Mouse (Mus musculus) intestine, embryonic 15.5 days (tissue): ENCODE measurements around the gene Coq2. TPM values are rescaled to one million over a fixed set of nuclear protein-coding genes. Genes with fewer than 3 reads are reported as not detected.

Source experiments
- ATAC-seq: fragments of 200-750 bp; cut with Nextera tagmentation; 2 replicates; pipeline ENCODE4 v1.8.0; 2017; ENCODE audit warnings: moderate TSS enrichment, moderate library complexity
- H3K27ac ChIP-seq: fragments of 300-500 bp; sonication (generic); 2 replicates; pipeline ENCODE4 v1.5.1; 2015; ENCODE audit warnings: mild to moderate bottlenecking, inconsistent platforms
- H3K27me3 ChIP-seq: fragments of 300-500 bp; sonication (generic); replicated peaks from 2 replicates; pipeline ENCODE4 v1.6.1; 2015; ENCODE audit warnings: inconsistent platforms
- H3K36me3 ChIP-seq: fragments of 300-500 bp; sonication (generic); 2 replicates; pipeline ENCODE4 v1.6.1; 2015; ENCODE audit warnings: inconsistent platforms
- H3K4me1 ChIP-seq: fragments of 300-500 bp; sonication (generic); replicated peaks from 2 replicates; pipeline ENCODE4 v1.6.1; 2015; ENCODE audit warnings: inconsistent platforms
- H3K4me2 ChIP-seq: fragments of 300-500 bp; sonication (generic); replicated peaks from 2 replicates; pipeline ENCODE4 v1.6.1; 2015; ENCODE audit warnings: mild to moderate bottlenecking, inconsistent platforms
- H3K4me3 ChIP-seq: fragments of 300-500 bp; sonication (generic); replicated peaks from 2 replicates; pipeline ENCODE4 v1.5.1; 2015; ENCODE audit warnings: inconsistent platforms
- H3K9ac ChIP-seq: fragments of 300-500 bp; sonication (generic); 2 replicates; pipeline ENCODE4 v1.6.1; 2015; ENCODE audit warnings: inconsistent platforms
- H3K9me3 ChIP-seq: fragments of 300-500 bp; sonication (generic); 2 replicates; pipeline ENCODE4 v1.6.1; 2016; ENCODE audit warnings: inconsistent platforms
- WGBS: fragments of 180-500 bp; shearing (Covaris S2); methylation state at CpG from one replicate; pipeline ENCODE4 v1.1.7; 2015; 5-methylcytosine and 5-hydroxymethylcytosine counted together
- polyA plus RNA-seq: library from polyadenylated mRNA; unstranded; fragments of >200 nt; fragmentation: Nextera tagmentation; extraction: Ambion mirVana; gene quantifications from 2 replicates; pipeline ENCODE4 v1.2.1, GENCODE M21; 2015

The Coq2 gene
- polyA plus RNA-seq, 1 experiment from 2014 or later: 67.6 TPM

DNA sequence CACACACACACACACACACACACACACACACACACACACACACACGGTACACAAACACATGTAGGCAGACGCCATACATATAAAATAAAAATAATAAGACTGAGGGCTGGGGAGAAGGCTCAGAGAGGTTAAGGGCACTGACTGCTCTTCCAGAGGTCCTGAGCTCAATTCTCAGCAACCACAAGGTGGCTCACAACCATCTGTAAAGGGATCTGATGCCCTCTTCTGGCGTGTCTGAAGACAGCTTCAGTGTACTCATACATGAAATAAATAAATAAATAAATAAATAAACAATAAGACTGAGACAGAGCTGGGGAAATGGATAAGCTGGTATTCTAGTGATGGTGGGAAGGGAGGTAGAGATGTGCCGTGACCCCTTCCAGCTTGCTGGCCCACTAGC, 10.7 kb upstream of the Coq2 start:
- Histone ChIP-seq H3K4me2 (no peak overlapping the region), H3K4me1 (no peaks in the 10 kb centered on the region), H3K4me3 (no peak overlapping the region), H3K27ac (no peak overlapping the region), H3K36me3 (no peaks in the 10 kb centered on the region), H3K9me3 (no peaks in the 10 kb centered on the region), H3K27me3 (no peaks in the 10 kb centered on the region), H3K9ac (no peak overlapping the region)
- 65% methylated on average over 4 of the region's 4 CpGs for WGBS
- ATAC-seq: no peak

DNA sequence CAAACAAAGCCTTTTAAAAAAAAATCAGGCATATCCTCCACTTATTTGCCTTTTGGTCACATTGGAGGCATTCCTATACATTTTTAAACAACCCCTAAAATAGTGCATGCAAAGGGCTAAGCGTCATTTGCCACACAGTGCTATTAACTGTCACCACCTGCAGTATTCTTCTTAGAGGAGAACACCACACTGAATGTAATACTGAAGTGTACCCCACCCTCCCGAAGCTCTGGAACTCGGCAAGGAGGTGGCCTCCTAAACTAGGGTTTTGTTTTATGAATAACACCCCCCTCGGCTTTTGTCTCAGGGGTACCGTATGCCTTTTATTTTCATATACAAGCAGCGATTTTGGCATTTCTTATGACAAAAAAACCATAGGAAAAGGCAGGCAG, 5.6 kb upstream of the Coq2 start:
- no peak overlapping the region for H3K9ac ChIP-seq
- H3K9me3 ChIP-seq: no peaks in the 10 kb centered on the region
- ATAC-seq: no peak
- H3K4me2 ChIP-seq: no peak overlapping the region
- H3K4me3 ChIP-seq: no peak overlapping the region
- no peak overlapping the region for H3K27ac ChIP-seq
- H3K4me1 ChIP-seq: no peaks in the 10 kb centered on the region
- H3K27me3 ChIP-seq: no peaks in the 10 kb centered on the region
- WGBS: 82% methylated on average over 6 of the region's 6 CpGs
- H3K36me3 ChIP-seq: no peaks in the 10 kb centered on the region

DNA sequence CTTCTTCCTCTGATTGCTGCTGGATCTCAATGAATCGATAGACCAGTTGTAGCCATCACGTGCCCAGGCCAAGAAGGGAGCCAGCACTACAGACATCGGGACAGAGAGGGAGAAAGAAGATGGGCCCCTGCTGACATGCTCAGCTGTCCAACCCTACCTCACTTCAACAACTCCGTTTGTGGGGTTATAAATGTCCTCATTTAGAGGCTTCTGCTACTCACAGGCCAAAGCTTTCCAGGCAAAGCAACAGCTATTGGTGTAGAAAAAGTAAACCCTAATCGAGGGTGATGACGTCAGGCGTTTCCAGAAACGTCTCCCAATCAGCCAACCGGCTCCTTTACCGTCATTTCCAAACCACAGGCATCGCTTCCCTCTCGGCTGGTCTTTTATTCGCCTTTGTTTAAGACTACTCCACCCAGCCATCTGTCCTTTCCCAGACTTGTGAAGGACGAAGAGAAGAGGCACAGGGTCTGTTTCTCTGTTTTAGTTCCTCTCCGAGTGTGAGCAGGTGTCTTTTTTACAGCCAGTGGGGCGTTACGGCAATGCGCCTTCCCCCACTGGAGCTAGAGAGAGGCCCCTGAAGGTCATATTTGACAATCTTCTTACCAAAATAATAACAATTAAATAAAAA, 5.1 kb upstream of the Coq2 start:
- ATAC-seq: no peak
- Histone ChIP-seq H3K9ac (no peak overlapping the region), H3K9me3 (no peaks in the 10 kb centered on the region), H3K4me1 (no peaks in the 10 kb centered on the region), H3K27ac (no peak overlapping the region), H3K27me3 (no peaks in the 10 kb centered on the region), H3K4me2 (no peak overlapping the region), H3K4me3 (no peak overlapping the region), H3K36me3 (no peaks in the 10 kb centered on the region)
- 71% methylated on average over 18 of the region's 18 CpGs for WGBS

DNA sequence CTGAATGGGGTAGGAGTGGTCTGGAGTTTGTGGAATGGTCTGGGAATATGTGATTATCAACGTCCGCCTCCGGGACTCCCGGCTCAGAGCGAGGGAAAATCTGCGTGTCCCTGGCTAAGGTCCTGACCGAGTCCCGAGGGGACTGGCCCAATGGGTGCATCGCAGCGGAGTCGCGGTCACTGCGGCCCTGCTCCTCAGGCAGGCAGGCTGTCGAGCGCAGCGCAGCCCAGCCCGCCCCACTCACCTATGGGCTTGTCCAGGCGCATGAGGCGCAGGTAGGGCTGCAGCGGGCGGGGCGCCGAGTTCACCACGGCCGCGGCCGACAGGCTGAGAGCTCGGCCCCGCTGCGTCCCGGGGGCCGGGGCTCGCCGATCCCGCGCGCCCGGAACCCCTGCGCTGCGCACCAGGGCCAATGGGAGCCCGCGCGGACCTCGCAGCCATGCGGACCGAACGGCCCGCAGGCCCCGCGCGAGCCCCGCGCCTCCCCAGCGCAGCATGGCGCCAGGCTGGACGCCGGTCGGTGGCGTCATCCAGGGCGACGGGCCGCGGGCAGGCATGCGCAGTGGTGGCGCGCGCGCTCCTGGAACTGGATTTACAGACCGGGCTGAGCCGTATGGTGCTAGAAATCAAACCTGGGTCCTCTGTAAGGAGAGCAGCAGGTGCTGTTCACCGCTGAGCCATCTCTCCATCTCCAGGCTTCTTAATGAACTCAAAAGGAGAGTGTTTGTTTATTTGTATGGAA, 1.0 kb downstream of the Coq2 start:
- Histone ChIP-seq H3K9me3 (no peaks in the 10 kb centered on the region), H3K4me3 (peak overlapping the region; percentile 77), H3K4me1 (peaks cover 21% of the 10 kb centered on the region; the same call in 1 of the 2 replicates), H3K9ac (peak overlapping the region; percentile 93), H3K27me3 (no peaks in the 10 kb centered on the region), H3K4me2 (peak overlapping the region; percentile 72), H3K27ac (peak overlapping the region; percentile 84), H3K36me3 (no peaks in the 10 kb centered on the region)
- ATAC-seq: peak; percentile 97
- WGBS: under 1% methylated on average over 71 of the region's 71 CpGs

DNA sequence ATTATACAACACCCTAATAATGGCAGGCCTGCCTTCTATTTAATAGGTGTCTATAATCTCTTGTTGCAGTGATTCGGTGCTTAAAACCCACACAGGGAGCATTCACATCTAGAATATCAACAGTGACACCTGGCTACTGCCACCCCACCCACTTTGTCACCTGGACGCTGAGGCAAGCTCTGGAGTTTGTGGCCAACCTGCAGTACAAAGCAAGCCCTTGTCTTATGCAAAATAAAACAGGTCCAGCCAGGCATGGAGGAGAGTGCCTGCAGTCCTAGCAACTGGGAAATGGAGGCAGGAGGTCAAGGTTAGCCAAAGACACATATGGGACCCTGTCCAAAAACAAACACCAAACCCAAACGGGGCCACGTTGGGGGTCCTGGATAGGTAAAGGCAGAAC, 2.5 kb downstream of the Coq2 start:
- no peaks in the 10 kb centered on the region for H3K27me3 ChIP-seq
- H3K9ac ChIP-seq: no peak overlapping the region
- peak overlapping the region; percentile 72 for H3K4me2 ChIP-seq
- 65% methylated on average over 4 of the region's 4 CpGs for WGBS
- 0 out of 2 replicates have a peak, but pooled peaks cover 4% of the 10 kb centered on the region for H3K36me3 ChIP-seq
- no peak for ATAC-seq
- 0 out of 2 replicates have a peak overlapping the region, but pooled peaks have one; percentile 11 for H3K27ac ChIP-seq
- H3K4me3 ChIP-seq: no peak overlapping the region
- peaks cover 21% of the 10 kb centered on the region; the same call in 1 of the 2 replicates for H3K4me1 ChIP-seq
- H3K9me3 ChIP-seq: no peaks in the 10 kb centered on the region

DNA sequence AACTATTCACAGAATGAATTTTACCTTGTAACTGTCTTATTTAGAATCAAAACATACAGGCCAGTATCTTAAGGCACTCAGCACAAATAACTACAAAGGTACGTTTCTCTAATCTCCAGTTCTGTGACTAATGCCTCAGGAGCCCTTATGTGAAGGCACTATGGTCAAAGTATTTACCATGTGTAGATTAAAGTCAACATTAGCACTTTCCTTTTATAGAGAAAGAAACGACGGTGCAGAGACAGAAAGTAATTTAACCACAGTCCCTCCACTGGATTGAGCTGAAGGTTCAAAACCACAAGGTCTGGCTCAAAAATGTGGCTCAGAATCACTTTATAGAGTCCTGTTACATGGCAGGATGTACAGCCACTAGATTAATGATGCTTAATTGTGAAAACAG, 3.0 kb downstream of the Coq2 start:
- 51% methylated on average over 3 of the region's 3 CpGs for WGBS
- H3K27ac ChIP-seq: 0 out of 2 replicates have a peak overlapping the region, but pooled peaks have one; percentile 11
- H3K27me3 ChIP-seq: no peaks in the 10 kb centered on the region
- H3K9ac ChIP-seq: no peak overlapping the region
- H3K4me2 ChIP-seq: peak overlapping the region; percentile 4; the same call in 1 of the 2 replicates
- ATAC-seq: no peak
- no peak overlapping the region for H3K4me3 ChIP-seq
- H3K9me3 ChIP-seq: no peaks in the 10 kb centered on the region
- H3K4me1 ChIP-seq: peaks cover 21% of the 10 kb centered on the region; the same call in 1 of the 2 replicates
- H3K36me3 ChIP-seq: 0 out of 2 replicates have a peak, but pooled peaks cover 4% of the 10 kb centered on the region

DNA sequence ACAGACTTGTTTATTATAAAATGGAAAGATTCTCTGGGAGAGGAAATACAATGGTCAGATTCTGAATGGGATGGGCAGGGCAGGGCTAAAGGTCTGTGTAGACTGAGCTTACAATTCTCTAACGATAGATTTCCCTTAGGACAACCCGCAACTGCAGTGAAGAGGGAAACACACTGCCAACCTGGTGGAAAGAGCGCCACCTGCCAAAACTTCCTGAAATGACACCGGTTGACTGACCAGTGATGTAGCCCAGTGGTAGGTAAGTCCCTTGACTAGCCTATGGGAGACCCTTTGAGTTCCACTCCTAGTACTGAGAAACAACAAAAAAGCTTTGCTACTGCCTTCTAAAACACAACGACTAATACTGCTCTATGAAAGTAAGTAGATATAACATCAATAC, 3.5 kb downstream of the Coq2 start:
- WGBS: 20% methylated on average over 5 of the region's 5 CpGs
- Histone ChIP-seq H3K27ac (no peak overlapping the region), H3K9me3 (no peaks in the 10 kb centered on the region), H3K4me3 (no peak overlapping the region), H3K27me3 (no peaks in the 10 kb centered on the region), H3K9ac (no peak overlapping the region), H3K36me3 (0 out of 2 replicates have a peak, but pooled peaks cover 4% of the 10 kb centered on the region), H3K4me2 (no peak overlapping the region), H3K4me1 (peaks cover 21% of the 10 kb centered on the region; the same call in 1 of the 2 replicates)
- no peak for ATAC-seq

DNA sequence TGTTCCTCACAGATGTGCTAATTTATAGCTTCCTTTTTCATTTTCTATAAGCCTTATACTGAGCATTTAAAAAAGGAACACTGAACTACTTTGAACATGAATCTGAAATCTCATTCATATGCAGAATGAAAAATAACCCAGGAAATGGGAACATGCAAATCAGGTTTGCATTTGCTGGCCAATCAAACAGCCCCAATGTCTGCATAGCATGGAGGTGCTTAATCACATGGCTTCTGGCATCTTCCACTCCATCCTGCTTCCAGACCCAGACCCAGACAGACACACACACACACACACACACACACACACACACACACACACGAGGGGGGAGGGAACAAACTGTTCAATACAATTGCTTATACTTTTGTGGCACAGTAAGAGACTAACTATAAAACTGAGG, 8.0 kb downstream of the Coq2 start:
- no peak for ATAC-seq
- no peak overlapping the region for H3K4me3 ChIP-seq
- no peak overlapping the region for H3K4me2 ChIP-seq
- peaks cover 8% of the 10 kb centered on the region; the same call in 1 of the 2 replicates for H3K4me1 ChIP-seq
- H3K27ac ChIP-seq: no peak overlapping the region
- H3K9me3 ChIP-seq: no peaks in the 10 kb centered on the region
- H3K36me3 ChIP-seq: peaks cover 22% of the 10 kb centered on the region; the same call in 1 of the 2 replicates
- H3K9ac ChIP-seq: no peak overlapping the region
- WGBS: 71% methylated on average over 1 of the region's 1 CpGs
- H3K27me3 ChIP-seq: no peaks in the 10 kb centered on the region

DNA sequence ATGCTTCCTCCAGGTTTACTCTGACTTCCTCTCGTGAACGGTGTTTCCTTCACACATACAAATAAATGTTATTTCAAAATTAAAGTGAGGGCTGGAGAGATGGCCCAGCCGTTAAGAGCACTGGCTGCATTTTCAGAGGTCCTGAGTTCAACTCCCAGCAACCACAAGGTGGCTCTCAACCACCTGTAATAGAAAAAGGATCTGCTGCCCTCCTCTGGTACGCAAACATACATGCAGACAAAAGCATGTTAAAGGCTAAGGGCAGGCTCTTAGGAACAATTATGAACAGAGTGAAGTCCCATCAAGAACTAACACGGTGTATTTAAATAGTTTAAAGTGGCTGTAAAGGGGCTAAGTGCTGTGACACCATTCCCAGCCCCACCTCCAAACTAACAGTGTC, 11.1 kb downstream of the Coq2 start:
- Histone ChIP-seq H3K4me3 (no peak overlapping the region), H3K9me3 (no peaks in the 10 kb centered on the region), H3K36me3 (peaks cover 24% of the 10 kb centered on the region; the same call in 1 of the 2 replicates), H3K4me2 (no peak overlapping the region), H3K4me1 (no peaks in the 10 kb centered on the region), H3K27me3 (no peaks in the 10 kb centered on the region), H3K27ac (no peak overlapping the region), H3K9ac (no peak overlapping the region)
- peak; percentile 61 for ATAC-seq
- WGBS: 45% methylated on average over 5 of the region's 5 CpGs

DNA sequence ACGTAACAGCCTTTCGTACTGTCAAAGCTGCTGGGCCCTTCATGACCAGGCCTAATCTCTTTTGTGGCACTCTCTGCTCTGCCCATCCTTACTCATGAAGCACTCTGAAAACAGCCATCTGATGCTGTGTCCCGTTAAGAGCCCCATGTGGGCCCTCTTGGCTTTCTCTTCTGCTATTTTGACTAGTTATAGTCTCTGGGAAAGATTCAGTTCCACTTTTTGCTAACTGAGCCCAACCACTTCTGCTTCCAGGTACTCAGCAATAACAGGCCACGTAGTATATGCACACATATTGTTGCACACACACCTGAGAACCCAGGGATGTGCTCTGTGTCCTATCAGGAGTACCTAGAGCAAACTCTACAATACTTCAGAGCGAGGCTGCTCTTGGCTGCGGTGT, 11.9 kb downstream of the Coq2 start:
- Histone ChIP-seq H3K4me1 (no peaks in the 10 kb centered on the region), H3K4me2 (no peak overlapping the region), H3K9ac (no peak overlapping the region), H3K4me3 (no peak overlapping the region), H3K36me3 (peaks cover 24% of the 10 kb centered on the region; the same call in 1 of the 2 replicates), H3K27me3 (no peaks in the 10 kb centered on the region), H3K9me3 (no peaks in the 10 kb centered on the region), H3K27ac (no peak overlapping the region)
- 92% methylated on average over 6 of the region's 6 CpGs for WGBS
- no peak for ATAC-seq

DNA sequence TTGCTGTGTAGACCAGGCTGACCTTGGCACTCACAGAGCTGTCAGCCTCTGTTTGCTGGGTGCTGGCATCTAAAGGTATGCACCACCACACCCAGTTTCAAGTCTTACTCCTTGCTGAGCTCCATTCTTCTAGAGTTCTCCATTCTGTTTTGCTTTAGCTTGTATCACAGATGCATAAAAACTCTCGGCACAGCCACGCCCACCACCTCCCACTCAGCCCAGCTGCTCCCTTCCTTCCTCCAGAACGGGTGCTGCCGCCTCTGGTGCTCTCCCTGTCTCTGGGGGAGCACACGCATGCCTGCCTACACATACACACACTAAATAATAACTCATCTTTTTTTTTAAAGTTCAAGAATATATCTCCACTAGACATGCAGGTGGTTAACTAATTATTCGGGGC, 16.5 kb downstream of the Coq2 start:
- ATAC-seq: no peak
- no peak overlapping the region for H3K4me3 ChIP-seq
- H3K27ac ChIP-seq: no peak overlapping the region
- H3K4me2 ChIP-seq: no peak overlapping the region
- H3K27me3 ChIP-seq: no peaks in the 10 kb centered on the region
- no peak overlapping the region for H3K9ac ChIP-seq
- peaks cover 30% of the 10 kb centered on the region for H3K36me3 ChIP-seq
- 0 out of 2 replicates have a peak, but pooled peaks cover under 1% of the 10 kb centered on the region for H3K4me1 ChIP-seq
- 72% methylated on average over 6 of the region's 6 CpGs for WGBS
- no peaks in the 10 kb centered on the region for H3K9me3 ChIP-seq

DNA sequence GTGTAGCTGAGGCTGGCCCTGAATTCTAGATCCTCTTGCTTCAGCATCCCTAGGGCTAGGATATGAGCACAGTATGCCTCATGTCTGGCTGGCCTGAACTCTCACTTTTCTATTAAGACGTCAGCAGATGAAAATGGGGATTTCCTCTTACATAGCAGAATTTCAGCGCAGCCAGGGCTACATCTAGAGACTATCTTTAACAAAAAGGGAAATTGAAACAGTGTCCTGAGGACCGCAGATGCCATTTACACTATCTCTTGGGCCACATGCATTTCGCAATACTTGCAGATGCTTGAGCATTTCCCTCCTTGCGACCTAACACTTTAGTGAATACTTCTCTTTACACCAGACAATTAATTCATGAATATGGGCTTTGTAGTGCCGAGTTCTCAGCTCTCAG, 18.6 kb downstream of the Coq2 start:
- WGBS: 86% methylated on average over 6 of the region's 6 CpGs
- no peak for ATAC-seq

More for the DNA sequence above, 18.6 kb downstream of the Coq2 start:
- Histone ChIP-seq H3K27ac (no peak overlapping the region), H3K36me3 (peaks cover 24% of the 10 kb centered on the region), H3K4me1 (0 out of 2 replicates have a peak, but pooled peaks cover 2% of the 10 kb centered on the region), H3K4me2 (no peak overlapping the region), H3K9ac (no peak overlapping the region), H3K4me3 (no peak overlapping the region), H3K27me3 (no peaks in the 10 kb centered on the region), H3K9me3 (no peaks in the 10 kb centered on the region)
